Mouse (Mus musculus) intestine, embryonic 16.5 days (tissue): ENCODE measurements around the gene Wdfy1. TPM values are rescaled to one million over a fixed set of nuclear protein-coding genes. Genes with fewer than 3 reads are reported as not detected.

ENCODE experiments used
- ATAC-seq: fragments of 200-750 bp; cut with Nextera tagmentation; 2 replicates; pipeline ENCODE4 v1.8.0; 2017; ENCODE audit warnings: moderate TSS enrichment, moderate library complexity
- H3K27ac ChIP-seq: fragments of 300-500 bp; sonication (generic); 2 replicates; pipeline ENCODE4 v1.5.1; 2014; ENCODE audit warnings: mild to moderate bottlenecking, low read length
- H3K27me3 ChIP-seq: fragments of 300-500 bp; sonication (generic); replicated peaks from 2 replicates; pipeline ENCODE4 v1.6.1; 2014; ENCODE audit warnings: low read length, control low read depth, mixed read lengths; ENCODE audit not compliant: control insufficient read depth, insufficient read depth
- H3K36me3 ChIP-seq: fragments of 300-500 bp; sonication (generic); 2 replicates; pipeline ENCODE4 v1.6.1; 2014; ENCODE audit warnings: low read length, control low read depth; ENCODE audit not compliant: control insufficient read depth, insufficient read depth
- H3K4me1 ChIP-seq: fragments of 300-500 bp; sonication (generic); 2 replicates; pipeline ENCODE4 v1.6.1; 2014; ENCODE audit warnings: low read length, control low read depth, mixed read lengths; ENCODE audit not compliant: control insufficient read depth, insufficient read depth
- H3K4me2 ChIP-seq: fragments of 300-500 bp; sonication (generic); 2 replicates; pipeline ENCODE4 v1.6.1; 2014; ENCODE audit warnings: low read depth, low read length, control low read depth
- H3K4me3 ChIP-seq: fragments of 300-500 bp; sonication (generic); 2 replicates; pipeline ENCODE4 v1.5.1; 2014; ENCODE audit warnings: mild to moderate bottlenecking, low read length
- H3K9ac ChIP-seq: fragments of 300-500 bp; sonication (generic); 2 replicates; pipeline ENCODE4 v1.6.1; 2014; ENCODE audit warnings: low read depth, low read length
- H3K9me3 ChIP-seq: fragments of 300-500 bp; sonication (generic); 2 replicates; pipeline ENCODE4 v1.6.1; 2016; ENCODE audit warnings: low read length, control low read depth; ENCODE audit not compliant: control insufficient read depth
- WGBS: fragments of 180-500 bp; shearing (Covaris S2); extraction: QIAGEN DNeasy Blood & Tissue Kit; methylation state at CpG from one replicate; pipeline ENCODE4 v1.1.7; 2014; 5-methylcytosine and 5-hydroxymethylcytosine counted together
- polyA plus RNA-seq: library from polyadenylated mRNA; unstranded; fragments of >200 nt; fragmentation: Nextera tagmentation; extraction: Ambion mirVana; gene quantifications from 2 replicates; pipeline ENCODE4 v1.2.1, GENCODE M21; 2015

Wdfy1 gene
- polyA plus RNA-seq, 1 experiment from 2014 or later: 34.9 TPM

DNA sequence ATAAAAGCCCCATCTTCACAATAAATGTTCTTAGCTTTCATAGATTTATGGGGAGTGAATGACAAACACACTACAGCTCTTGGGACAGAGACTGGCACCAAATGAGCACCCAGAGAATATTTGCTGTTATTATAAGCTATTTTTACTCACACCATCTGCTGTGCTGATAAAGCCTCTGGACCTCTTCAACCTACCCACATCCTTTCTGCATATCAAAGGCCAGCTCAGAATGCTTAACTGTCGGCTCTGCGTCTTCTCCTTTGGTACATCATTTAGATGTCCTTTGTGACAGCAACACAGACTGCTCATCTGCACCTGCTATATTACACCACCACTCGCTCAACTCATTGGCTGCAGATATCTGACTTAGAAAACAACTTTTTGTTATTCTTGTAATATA, 21.1 kb upstream of the Wdfy1 start:
- no peak overlapping the region for H3K9ac ChIP-seq
- H3K27ac ChIP-seq: no peak overlapping the region
- H3K4me1 ChIP-seq: no peaks in the 10 kb centered on the region
- H3K27me3 ChIP-seq: no peaks in the 10 kb centered on the region
- WGBS: 91% methylated on average over 3 of the region's 3 CpGs
- H3K4me3 ChIP-seq: no peak overlapping the region
- no peaks in the 10 kb centered on the region for H3K36me3 ChIP-seq
- H3K9me3 ChIP-seq: no peaks in the 10 kb centered on the region
- H3K4me2 ChIP-seq: no peak overlapping the region
- ATAC-seq: no peak

DNA sequence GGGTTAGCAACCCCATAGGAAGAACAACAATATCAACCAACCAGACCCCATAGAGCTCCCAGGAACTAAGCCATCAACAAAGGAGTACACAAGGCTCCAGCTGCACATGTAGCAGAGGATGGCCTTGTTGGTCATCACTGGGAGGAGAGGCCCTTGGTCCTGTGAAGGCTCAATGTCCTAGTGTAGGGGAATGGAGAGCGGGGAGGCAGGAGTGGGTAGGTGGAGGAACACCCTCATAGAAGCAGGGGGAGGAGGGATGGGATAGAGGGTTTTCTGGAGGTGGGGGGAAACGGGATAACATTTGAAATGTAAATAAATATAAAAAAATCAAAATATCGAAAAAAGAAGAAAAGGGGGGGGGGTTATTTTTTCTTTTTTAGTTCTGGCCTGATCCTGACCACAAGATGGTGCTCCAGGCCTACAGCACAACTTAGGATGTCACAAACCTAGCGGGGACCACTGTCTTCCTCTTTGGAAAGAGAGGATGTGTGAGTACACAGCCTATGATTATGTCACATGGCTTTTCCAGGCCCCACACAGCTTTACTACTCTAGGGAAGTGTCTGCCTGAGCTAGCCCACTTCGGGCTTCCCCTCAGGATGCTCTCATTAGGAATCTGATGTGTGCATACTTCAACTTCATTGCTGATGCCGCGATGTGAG, 10.5 kb upstream of the Wdfy1 start:
- H3K9me3 ChIP-seq: no peaks in the 10 kb centered on the region
- no peaks in the 10 kb centered on the region for H3K4me1 ChIP-seq
- H3K4me3 ChIP-seq: no peak overlapping the region
- H3K36me3 ChIP-seq: peaks cover 12% of the 10 kb centered on the region
- H3K27ac ChIP-seq: no peak overlapping the region
- no peak overlapping the region for H3K4me2 ChIP-seq
- WGBS: 60% methylated on average over 7 of the region's 7 CpGs
- no peak overlapping the region for H3K9ac ChIP-seq
- no peak for ATAC-seq
- no peaks in the 10 kb centered on the region for H3K27me3 ChIP-seq

DNA sequence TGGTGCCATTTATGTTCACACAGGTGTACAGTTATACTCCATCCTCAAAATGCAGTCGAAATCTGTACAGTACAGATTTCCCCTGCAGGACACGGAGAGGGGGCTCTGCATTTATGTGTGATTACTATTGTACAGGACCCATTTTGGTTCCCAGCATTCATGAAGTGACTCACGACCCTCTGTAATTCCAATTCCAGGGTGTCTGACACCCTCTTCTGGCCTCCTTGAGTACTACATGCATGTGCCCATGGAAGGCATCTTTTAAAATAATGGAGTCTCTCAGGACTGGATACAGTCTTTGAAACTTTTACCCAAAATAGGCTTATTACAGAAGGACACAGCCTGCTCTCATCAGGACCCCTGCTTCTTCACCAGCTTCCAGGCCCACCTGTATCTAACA, 6.5 kb upstream of the Wdfy1 start:
- no peak overlapping the region for H3K27ac ChIP-seq
- ATAC-seq: no peak
- no peaks in the 10 kb centered on the region for H3K9me3 ChIP-seq
- H3K4me3 ChIP-seq: no peak overlapping the region
- WGBS: 83% methylated on average over 3 of the region's 3 CpGs
- H3K9ac ChIP-seq: no peak overlapping the region
- H3K27me3 ChIP-seq: no peaks in the 10 kb centered on the region
- H3K4me1 ChIP-seq: no peaks in the 10 kb centered on the region
- no peak overlapping the region for H3K4me2 ChIP-seq
- H3K36me3 ChIP-seq: peaks cover 18% of the 10 kb centered on the region

DNA sequence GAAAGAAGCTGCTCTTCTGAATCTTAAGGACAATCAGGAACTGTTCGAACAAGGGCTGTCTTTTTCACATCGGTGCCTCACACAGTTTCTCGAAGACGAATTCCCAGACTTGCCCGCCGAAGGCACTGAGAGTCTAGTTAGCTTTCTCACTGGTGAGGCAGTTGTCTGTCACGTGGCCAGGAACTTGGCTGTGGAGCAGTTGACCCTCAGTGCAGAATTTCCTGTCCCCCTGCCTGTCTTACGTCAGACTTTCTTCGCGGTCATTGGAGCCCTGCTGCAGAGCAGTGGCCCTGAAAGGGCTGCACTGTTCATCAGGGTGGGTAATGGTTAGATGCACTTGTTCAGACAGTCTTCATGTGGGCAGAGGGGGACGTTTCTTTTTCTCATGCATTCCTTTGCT, 2.1 kb upstream of the Wdfy1 start:
- Histone ChIP-seq H3K27me3 (no peaks in the 10 kb centered on the region), H3K4me3 (no peak overlapping the region), H3K27ac (no peak overlapping the region), H3K4me2 (no peak overlapping the region), H3K9me3 (no peaks in the 10 kb centered on the region), H3K9ac (no peak overlapping the region), H3K36me3 (peaks cover 18% of the 10 kb centered on the region), H3K4me1 (0 out of 2 replicates have a peak, but pooled peaks cover 2% of the 10 kb centered on the region)
- ATAC-seq: no peak
- WGBS: 77% methylated on average over 11 of the region's 11 CpGs

DNA sequence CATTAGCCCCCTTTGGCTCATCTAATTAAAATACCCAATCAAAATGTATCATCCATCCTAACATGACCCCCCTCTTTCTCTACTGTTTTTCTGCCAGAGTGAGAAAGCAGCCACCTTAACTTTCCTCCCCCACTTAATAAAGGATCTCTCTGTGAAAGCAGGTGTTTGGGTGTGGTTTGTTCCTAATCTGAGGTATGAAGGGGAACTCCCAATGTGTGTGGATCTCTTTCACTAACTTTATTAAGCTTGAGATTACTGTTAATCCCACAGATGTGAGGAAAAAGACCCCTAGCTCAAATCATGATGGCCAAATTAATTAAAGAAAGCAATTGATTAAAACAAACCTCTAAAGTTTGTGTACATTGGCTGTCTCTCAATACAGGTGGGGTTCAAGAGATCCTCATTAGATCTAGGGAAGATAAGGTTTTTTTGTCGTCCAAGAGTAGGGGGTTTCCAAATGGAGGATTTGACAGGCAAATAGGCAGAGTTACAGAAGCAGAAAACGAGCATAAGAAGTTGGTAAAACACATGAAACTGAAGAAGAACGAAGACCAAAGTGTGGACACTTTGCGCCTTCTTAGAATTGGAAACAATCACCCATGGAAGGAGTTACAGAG, 1.7 kb downstream of the Wdfy1 start:
- Histone ChIP-seq H3K9me3 (no peaks in the 10 kb centered on the region), H3K4me2 (no peak overlapping the region), H3K4me3 (no peak overlapping the region), H3K27me3 (no peaks in the 10 kb centered on the region), H3K36me3 (no peaks in the 10 kb centered on the region), H3K9ac (no peak overlapping the region), H3K4me1 (0 out of 2 replicates have a peak, but pooled peaks cover 2% of the 10 kb centered on the region), H3K27ac (no peak overlapping the region)
- no peak for ATAC-seq
- 78% methylated on average over 4 of the region's 4 CpGs for WGBS

DNA sequence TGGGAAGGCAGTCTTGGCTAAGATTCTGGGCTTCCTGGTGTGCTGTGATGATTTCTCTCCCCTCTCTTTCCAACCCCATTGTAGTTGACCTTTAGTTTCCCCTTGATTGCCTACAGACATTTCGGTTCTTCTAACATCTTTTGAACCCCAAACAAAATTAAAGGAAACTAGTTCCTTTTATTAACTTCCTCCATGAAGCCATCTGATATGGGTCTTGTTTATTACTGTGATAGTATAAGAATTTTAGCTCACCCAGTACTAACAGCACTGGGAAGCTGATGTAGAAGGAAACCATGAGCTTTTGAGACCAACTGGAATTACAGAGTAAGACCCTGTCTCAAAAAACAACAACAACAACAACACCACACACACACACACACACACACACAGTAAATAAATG, 7.7 kb downstream of the Wdfy1 start:
- H3K9me3 ChIP-seq: no peaks in the 10 kb centered on the region
- H3K27ac ChIP-seq: no peak overlapping the region
- no peak overlapping the region for H3K4me2 ChIP-seq
- H3K4me1 ChIP-seq: no peaks in the 10 kb centered on the region
- no peak for ATAC-seq
- H3K27me3 ChIP-seq: no peaks in the 10 kb centered on the region
- H3K4me3 ChIP-seq: no peak overlapping the region
- no peaks in the 10 kb centered on the region for H3K36me3 ChIP-seq
- 51% methylated on average over 1 of the region's 1 CpGs for WGBS
- no peak overlapping the region for H3K9ac ChIP-seq

DNA sequence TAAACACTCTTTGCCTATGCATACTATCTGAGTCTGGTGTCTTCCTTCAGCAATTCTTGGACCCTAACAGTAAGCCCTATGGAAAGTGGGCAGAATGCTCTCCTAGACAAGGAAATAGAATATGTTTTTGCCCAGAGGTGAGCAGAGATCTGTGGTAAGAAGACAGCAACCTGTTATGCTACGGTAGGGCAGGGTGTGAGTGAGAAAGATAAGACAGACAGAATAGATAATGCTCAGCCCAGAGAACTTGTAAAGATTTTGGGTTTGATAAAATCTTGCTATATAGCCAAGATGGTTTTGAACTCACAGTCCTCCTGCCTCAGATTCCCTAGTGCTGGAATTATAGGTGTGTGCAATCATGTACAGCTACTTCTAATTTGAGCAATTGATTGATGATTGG, 11.5 kb downstream of the Wdfy1 start:
- no peaks in the 10 kb centered on the region for H3K36me3 ChIP-seq
- 67% methylated on average over 1 of the region's 1 CpGs for WGBS
- H3K9ac ChIP-seq: no peak overlapping the region
- no peaks in the 10 kb centered on the region for H3K27me3 ChIP-seq
- H3K4me2 ChIP-seq: no peak overlapping the region
- no peak for ATAC-seq
- H3K4me3 ChIP-seq: no peak overlapping the region
- no peak overlapping the region for H3K27ac ChIP-seq
- H3K9me3 ChIP-seq: no peaks in the 10 kb centered on the region
- 0 out of 2 replicates have a peak, but pooled peaks cover 7% of the 10 kb centered on the region for H3K4me1 ChIP-seq

DNA sequence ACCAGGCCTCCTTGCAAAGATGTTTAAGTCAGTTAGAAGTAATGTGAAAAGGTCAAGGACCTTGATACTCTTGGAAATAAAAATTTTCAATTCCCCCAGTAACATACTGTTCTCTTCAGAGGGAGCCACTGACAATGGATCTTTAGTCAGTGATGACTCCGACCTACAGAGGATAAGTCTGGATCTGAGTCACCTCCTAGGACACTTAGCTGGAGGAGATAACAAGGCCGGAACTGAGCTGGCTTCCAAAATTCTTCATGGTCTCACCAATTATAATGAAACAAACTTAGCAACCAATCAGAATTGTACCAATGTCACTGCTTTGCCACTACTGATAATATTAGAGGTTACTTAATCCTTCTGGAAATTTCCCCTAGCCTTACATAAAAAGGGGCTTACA, 11.9 kb downstream of the Wdfy1 start:
- Histone ChIP-seq H3K4me2 (no peak overlapping the region), H3K9me3 (no peaks in the 10 kb centered on the region), H3K27me3 (no peaks in the 10 kb centered on the region), H3K36me3 (no peaks in the 10 kb centered on the region), H3K4me3 (no peak overlapping the region), H3K4me1 (peaks cover 7% of the 10 kb centered on the region; the same call in 1 of the 2 replicates), H3K27ac (no peak overlapping the region), H3K9ac (no peak overlapping the region)
- 88% methylated on average over 2 of the region's 2 CpGs for WGBS
- no peak for ATAC-seq

DNA sequence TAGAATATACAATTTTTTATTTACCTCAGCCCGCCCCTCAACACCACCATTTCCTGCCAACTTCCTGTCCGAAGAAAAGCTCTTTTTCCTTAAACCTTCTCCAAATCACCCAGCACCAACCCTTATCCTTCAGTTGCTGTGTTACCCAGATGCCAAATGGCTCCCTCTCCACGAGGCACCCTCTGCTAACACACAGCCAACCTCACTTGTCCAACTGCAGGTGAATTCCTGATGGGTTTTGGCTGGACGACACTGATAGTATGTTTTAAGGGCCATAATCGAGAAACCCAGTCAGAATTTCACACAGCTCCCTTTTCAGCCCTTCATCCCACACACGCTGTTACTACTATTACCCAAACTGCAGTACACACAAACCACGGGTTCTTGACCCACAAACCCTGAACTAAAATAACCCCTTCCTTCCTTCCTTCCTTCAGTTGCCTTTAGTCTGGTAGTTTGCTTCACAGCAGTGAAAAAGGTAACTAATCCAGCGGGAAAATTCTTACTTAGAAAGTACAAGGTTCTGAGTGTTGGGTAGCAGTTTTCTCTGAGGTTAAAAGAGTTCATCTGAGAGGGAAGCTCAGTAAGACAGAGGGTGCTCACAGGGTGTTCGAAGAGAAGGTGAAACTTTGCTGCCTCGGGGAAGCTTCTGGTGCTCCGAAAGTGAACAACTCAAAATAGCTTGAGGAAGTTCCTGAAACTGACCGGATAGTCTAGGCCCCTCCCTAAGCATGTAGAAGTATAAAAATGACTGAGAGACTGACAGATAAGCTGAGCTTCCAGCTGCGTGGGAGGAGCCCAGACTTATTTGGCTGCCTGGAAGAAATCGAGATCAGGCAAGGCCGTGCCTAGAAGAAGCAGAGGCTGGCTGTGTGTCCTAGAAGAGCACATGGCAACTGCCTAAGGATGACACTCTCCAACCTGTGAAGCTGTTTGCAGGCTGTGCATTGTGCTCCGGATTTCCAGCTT, 13.4 kb downstream of the Wdfy1 start:
- Histone ChIP-seq H3K4me3 (peak overlapping the region; percentile 90; the same call in 1 of the 2 replicates), H3K27ac (no peak overlapping the region), H3K4me1 (peaks cover 10% of the 10 kb centered on the region; the same call in 1 of the 2 replicates), H3K9me3 (no peaks in the 10 kb centered on the region), H3K36me3 (no peaks in the 10 kb centered on the region), H3K4me2 (peak overlapping the region; percentile 86; the same call in 1 of the 2 replicates), H3K9ac (no peak overlapping the region), H3K27me3 (no peaks in the 10 kb centered on the region)
- WGBS: 52% methylated on average over 16 of the region's 16 CpGs
- ATAC-seq: no peak
